Mouse (Mus musculus): ENCODE results near the gene Ypel5. TPM values are rescaled to one million over a fixed set of nuclear protein-coding genes. Genes with fewer than 3 reads are reported as not detected.

Ypel5 gene
- polyA plus RNA-seq, 1 experiment, result 27.2 TPM

- H3K36me3 ChIP-seq (ENCODE audit: control insufficient read depth, insufficient read depth, low read length), result no peaks in the 10 kb centered on the region
- no peak for DNase-seq
- peaks cover 7% of the 10 kb centered on the region for H3K4me1 ChIP-seq (replicated peaks; ENCODE audit: control insufficient read depth, insufficient read depth, low read length)
- WGBS, result 3% methylated on average over 1 of the region's 1 CpGs
- no peak overlapping the region for H3K27ac ChIP-seq (ENCODE audit: control insufficient read depth, insufficient read depth, low read length)
- no peaks in the 10 kb centered on the region for H3K27me3 ChIP-seq (ENCODE audit: control insufficient read depth, insufficient read depth, low read length)
- no peak overlapping the region for H3K4me3 ChIP-seq (ENCODE audit: control insufficient read depth, insufficient read depth, low read length)
- TF ChIP-seq POLR2A (IDR thresholded peaks at IDR 0.05; ENCODE audit: control insufficient read depth, extremely low read depth, insufficient read depth, low read length, poor library complexity), result no peak
- no peak for TF ChIP-seq CTCF (IDR thresholded peaks at IDR 0.05; ENCODE audit: borderline replicate concordance, control insufficient read depth, extremely low read depth, insufficient read depth, low read length, poor library complexity)
Measured at GRCm38 (mm10) chr17:72821923-72822322, 14.3 kb upstream of the Ypel5 start.

GRCm38 (mm10) chr17:72826916-72827534 lies 9.2 kb upstream of the Ypel5 start:
- no peak overlapping the region for H3K4me3 ChIP-seq (ENCODE audit: control insufficient read depth, insufficient read depth, low read length)
- no peaks in the 10 kb centered on the region for H3K4me1 ChIP-seq (replicated peaks; ENCODE audit: control insufficient read depth, insufficient read depth, low read length)
- H3K27ac ChIP-seq (ENCODE audit: control insufficient read depth, insufficient read depth, low read length), result no peak overlapping the region
- no peak for DNase-seq
- no peaks in the 10 kb centered on the region for H3K36me3 ChIP-seq (ENCODE audit: control insufficient read depth, insufficient read depth, low read length)
- TF ChIP-seq POLR2A (IDR thresholded peaks at IDR 0.05; ENCODE audit: control insufficient read depth, extremely low read depth, insufficient read depth, low read length, poor library complexity) (no peak), CTCF (IDR thresholded peaks at IDR 0.05; ENCODE audit: borderline replicate concordance, control insufficient read depth, extremely low read depth, insufficient read depth, low read length, poor library complexity) (no peak)
- 93% methylated on average over 3 of the region's 3 CpGs for WGBS
- H3K27me3 ChIP-seq (ENCODE audit: control insufficient read depth, insufficient read depth, low read length), result no peaks in the 10 kb centered on the region

- H3K4me3 ChIP-seq (ENCODE audit: control insufficient read depth, insufficient read depth, low read length), result no peak overlapping the region
- no peak for TF ChIP-seq CTCF (IDR thresholded peaks at IDR 0.05; ENCODE audit: borderline replicate concordance, control insufficient read depth, extremely low read depth, insufficient read depth, low read length, poor library complexity)
- no peak for TF ChIP-seq POLR2A (IDR thresholded peaks at IDR 0.05; ENCODE audit: control insufficient read depth, extremely low read depth, insufficient read depth, low read length, poor library complexity)
- 95% methylated on average over 3 of the region's 3 CpGs for WGBS
- H3K4me1 ChIP-seq (replicated peaks; ENCODE audit: control insufficient read depth, insufficient read depth, low read length), result no peaks in the 10 kb centered on the region
- H3K27ac ChIP-seq (ENCODE audit: control insufficient read depth, insufficient read depth, low read length), result no peak overlapping the region
- no peaks in the 10 kb centered on the region for H3K27me3 ChIP-seq (ENCODE audit: control insufficient read depth, insufficient read depth, low read length)
- DNase-seq, result no peak
- no peaks in the 10 kb centered on the region for H3K36me3 ChIP-seq (ENCODE audit: control insufficient read depth, insufficient read depth, low read length)
Measured at GRCm38 (mm10) chr17:72828027-72828678, 8.1 kb upstream of the Ypel5 start.

GRCm38 (mm10) chr17:72828687-72829086 lies 7.6 kb upstream of the Ypel5 start:
- H3K4me1 ChIP-seq (replicated peaks; ENCODE audit: control insufficient read depth, insufficient read depth, low read length), result no peaks in the 10 kb centered on the region
- 98% methylated on average over 8 of the region's 8 CpGs for WGBS
- no peak overlapping the region for H3K4me3 ChIP-seq (ENCODE audit: control insufficient read depth, insufficient read depth, low read length)
- no peaks in the 10 kb centered on the region for H3K36me3 ChIP-seq (ENCODE audit: control insufficient read depth, insufficient read depth, low read length)
- H3K27ac ChIP-seq (ENCODE audit: control insufficient read depth, insufficient read depth, low read length), result no peak overlapping the region
- no peaks in the 10 kb centered on the region for H3K27me3 ChIP-seq (ENCODE audit: control insufficient read depth, insufficient read depth, low read length)
- no peak for DNase-seq
- TF ChIP-seq CTCF (IDR thresholded peaks at IDR 0.05; ENCODE audit: borderline replicate concordance, control insufficient read depth, extremely low read depth, insufficient read depth, low read length, poor library complexity) (no peak), POLR2A (IDR thresholded peaks at IDR 0.05; ENCODE audit: control insufficient read depth, extremely low read depth, insufficient read depth, low read length, poor library complexity) (no peak)

DNA sequence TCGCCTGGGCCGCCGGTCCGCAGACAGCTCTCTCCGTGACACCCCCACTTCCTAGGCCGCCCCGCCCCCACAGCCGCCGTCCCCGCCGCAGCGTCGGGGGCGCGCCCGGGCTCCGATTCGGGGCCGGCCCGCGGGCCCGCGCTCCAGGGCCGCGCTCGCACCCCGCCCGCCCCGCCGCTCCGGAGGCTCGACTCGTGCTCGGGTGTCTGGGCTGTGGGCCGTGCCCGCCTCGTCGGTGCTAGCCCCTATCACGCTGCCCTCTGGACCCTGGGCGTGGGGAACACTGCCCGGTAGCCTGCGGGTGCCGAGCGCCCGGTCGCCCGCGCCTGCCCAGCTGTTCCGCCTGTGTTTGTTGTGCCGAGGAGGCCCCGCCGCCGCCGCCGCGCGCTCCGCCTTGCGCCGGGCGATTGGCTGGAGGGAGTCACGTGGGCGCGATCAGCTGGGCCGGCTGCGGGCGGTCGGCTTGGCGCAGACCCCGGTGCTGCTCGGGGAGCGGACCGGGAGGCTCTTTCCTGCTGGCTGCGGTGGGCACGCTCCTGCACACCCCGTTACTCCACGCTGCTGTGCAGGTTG lies 973 bp downstream of the Ypel5 start:
- Histone ChIP-seq H3K27me3 (ENCODE audit: control insufficient read depth, insufficient read depth, low read length) (no peaks in the 10 kb centered on the region), H3K36me3 (ENCODE audit: control insufficient read depth, insufficient read depth, low read length) (no peaks in the 10 kb centered on the region), H3K27ac (ENCODE audit: control insufficient read depth, insufficient read depth, low read length) (peak overlapping the region; percentile 87), H3K4me1 (replicated peaks; ENCODE audit: control insufficient read depth, insufficient read depth, low read length) (peaks cover 3% of the 10 kb centered on the region), H3K4me3 (ENCODE audit: control insufficient read depth, insufficient read depth, low read length) (peak overlapping the region; percentile 56)
- DNase-seq, result peak; percentile 91
- TF ChIP-seq POLR2A (IDR thresholded peaks at IDR 0.05; ENCODE audit: control insufficient read depth, extremely low read depth, insufficient read depth, low read length, poor library complexity) (peak; percentile 74), CTCF (IDR thresholded peaks at IDR 0.05; ENCODE audit: borderline replicate concordance, control insufficient read depth, extremely low read depth, insufficient read depth, low read length, poor library complexity) (0 out of 2 replicates have a peak, but pooled peaks have one; percentile 53)
- under 1% methylated on average over 74 of the region's 77 CpGs for WGBS

DNA sequence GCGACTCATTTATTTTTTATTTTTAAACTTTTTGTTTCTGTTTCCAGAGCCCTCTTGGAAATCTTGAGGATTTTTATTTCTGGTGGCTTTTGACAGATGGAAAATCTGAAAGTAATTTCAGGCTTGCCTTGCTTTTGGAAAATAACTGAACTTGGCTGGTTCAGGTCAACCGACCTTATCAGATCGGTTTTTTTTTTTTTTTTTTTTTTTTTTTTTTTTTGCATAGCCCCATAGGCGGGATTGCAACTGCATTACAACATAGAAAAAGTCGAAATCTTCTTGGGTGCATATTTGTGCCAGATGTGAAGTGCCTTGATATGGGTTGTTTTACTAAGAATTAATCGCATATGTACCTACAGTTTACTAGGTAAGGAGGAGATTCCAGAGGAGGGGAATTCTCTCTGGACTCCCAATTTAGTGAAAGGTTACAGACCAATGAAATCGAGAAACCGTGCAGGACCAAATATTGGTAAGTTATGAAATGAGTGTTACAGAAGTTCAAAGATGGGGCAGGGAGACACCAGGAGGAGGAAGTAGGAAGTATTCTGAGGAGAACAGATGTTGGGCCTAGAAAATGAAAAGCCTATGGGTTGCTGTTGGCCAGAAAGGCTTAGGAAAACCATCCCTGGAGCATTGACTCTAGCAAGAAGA lies 1.7 kb downstream of the Ypel5 start:
- Histone ChIP-seq H3K4me3 (ENCODE audit: control insufficient read depth, insufficient read depth, low read length) (peak overlapping the region; percentile 56), H3K36me3 (ENCODE audit: control insufficient read depth, insufficient read depth, low read length) (no peaks in the 10 kb centered on the region), H3K27ac (ENCODE audit: control insufficient read depth, insufficient read depth, low read length) (peak overlapping the region; percentile 21; the same call in 1 of the 2 replicates), H3K4me1 (replicated peaks; ENCODE audit: control insufficient read depth, insufficient read depth, low read length) (peaks cover 3% of the 10 kb centered on the region), H3K27me3 (ENCODE audit: control insufficient read depth, insufficient read depth, low read length) (no peaks in the 10 kb centered on the region)
- 6% methylated on average over 8 of the region's 8 CpGs for WGBS
- TF ChIP-seq CTCF (IDR thresholded peaks at IDR 0.05; ENCODE audit: borderline replicate concordance, control insufficient read depth, extremely low read depth, insufficient read depth, low read length, poor library complexity), result no peak
- no peak for TF ChIP-seq POLR2A (IDR thresholded peaks at IDR 0.05; ENCODE audit: control insufficient read depth, extremely low read depth, insufficient read depth, low read length, poor library complexity)
- DNase-seq, result no peak
